Mouse (Mus musculus) limb, embryonic 14.5 days (tissue): ENCODE measurements at regions not wholly inside any gene's neighbourhood (a gene's known extent, or its start where the extent isn't known, plus 50 kb on each side); places are given as distances from the start of the nearest gene placed in this dataset.

Experiments used
- ATAC-seq: fragments of 200-750 bp; cut with Nextera tagmentation; 2 replicates; pipeline ENCODE4 v1.8.0; 2017; ENCODE audit warnings: low read depth, moderate number of reproducible peaks, moderate TSS enrichment; ENCODE audit not compliant: low FRiP score
- DNase-seq: peaks from one replicate; pipeline ENCODE4 v3.0.0-alpha.2; 2015; ENCODE audit warnings: low spot score
- H3K27ac ChIP-seq: fragments of 300-500 bp; sonication (generic); replicated peaks from 2 replicates; pipeline ENCODE4 v1.5.1; 2014; ENCODE audit warnings: low read depth, mild to moderate bottlenecking, low read length, moderate library complexity, mixed read lengths
- H3K27me3 ChIP-seq: fragments of 300-500 bp; sonication (generic); 2 replicates; pipeline ENCODE4 v1.6.1; 2014; ENCODE audit warnings: low read length, mixed read lengths; ENCODE audit not compliant: control insufficient read depth, insufficient read depth
- H3K36me3 ChIP-seq: fragments of 300-500 bp; sonication (generic); 2 replicates; pipeline ENCODE4 v1.6.1; 2014; ENCODE audit warnings: mild to moderate bottlenecking, low read length, moderate library complexity, mixed read lengths; ENCODE audit not compliant: control insufficient read depth, insufficient read depth
- H3K4me1 ChIP-seq: fragments of 300-500 bp; sonication (generic); 2 replicates; pipeline ENCODE4 v1.6.1; 2014; ENCODE audit warnings: antibody characterized with exemption, low read length, mixed read lengths; ENCODE audit not compliant: control insufficient read depth, insufficient read depth
- H3K4me2 ChIP-seq: fragments of 300-500 bp; sonication (generic); replicated peaks from 2 replicates; pipeline ENCODE4 v1.6.1; 2014; ENCODE audit warnings: low read depth, mild to moderate bottlenecking, low read length, moderate library complexity; ENCODE audit not compliant: severe bottlenecking
- H3K4me3 ChIP-seq: fragments of 300-500 bp; sonication (generic); replicated peaks from 2 replicates; pipeline ENCODE4 v1.5.1; 2014; ENCODE audit warnings: low read length
- H3K9ac ChIP-seq: fragments of 300-500 bp; sonication (generic); 2 replicates; pipeline ENCODE4 v1.6.1; 2014; ENCODE audit warnings: mild to moderate bottlenecking, low read depth, low read length, moderate library complexity; ENCODE audit not compliant: severe bottlenecking
- H3K9me3 ChIP-seq: fragments of 300-500 bp; sonication (generic); 2 replicates; pipeline ENCODE4 v1.6.1; 2016; ENCODE audit warnings: low read length; ENCODE audit not compliant: control insufficient read depth
- POLR2A ChIP-seq: fragments of 200-500 bp; IDR thresholded peaks from 2 replicates; pipeline ENCODE4 v1.8.0; 2012; ENCODE audit warnings: inconsistent platforms, mild to moderate bottlenecking, moderate library complexity, borderline replicate concordance; ENCODE audit not compliant: insufficient read depth, insufficient read length; ENCODE audit errors: extremely low read depth
- WGBS: fragments of 180-500 bp; shearing (Covaris S2); extraction: QIAGEN DNeasy Blood & Tissue Kit; methylation state at CpG from one replicate; pipeline ENCODE4 v1.1.7; 2014; 5-methylcytosine and 5-hydroxymethylcytosine counted together

DNA sequence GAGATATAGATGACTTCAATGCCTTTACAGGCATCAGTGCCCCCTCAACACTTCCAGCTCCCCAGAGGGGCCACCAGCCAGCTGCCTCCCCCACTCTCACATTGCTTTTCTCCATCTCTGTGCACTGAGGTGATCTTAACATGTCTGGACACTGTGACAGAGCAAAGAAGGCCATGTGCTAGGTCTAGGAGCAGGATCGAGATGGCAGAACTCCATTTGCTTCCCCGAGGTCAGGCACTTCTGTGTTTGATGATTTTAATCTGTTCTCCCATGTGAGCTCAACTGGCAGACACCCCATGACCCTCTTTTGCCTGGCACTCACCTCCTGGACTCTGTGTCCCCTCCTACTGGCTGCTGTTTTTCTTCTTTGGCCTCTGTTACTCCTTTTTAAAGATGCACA lies 95.8 kb downstream of the Irs2 start:
- Histone ChIP-seq H3K9ac (no peak overlapping the region), H3K36me3 (no peaks in the 10 kb centered on the region), H3K4me3 (no peak overlapping the region), H3K4me2 (no peak overlapping the region), H3K27ac (no peak overlapping the region), H3K4me1 (no peaks in the 10 kb centered on the region), H3K27me3 (no peaks in the 10 kb centered on the region), H3K9me3 (no peaks in the 10 kb centered on the region)
- WGBS, result 72% methylated on average over 2 of the region's 2 CpGs
- no peak for ATAC-seq
- DNase-seq, result no peak
- no peak for TF ChIP-seq POLR2A

DNA sequence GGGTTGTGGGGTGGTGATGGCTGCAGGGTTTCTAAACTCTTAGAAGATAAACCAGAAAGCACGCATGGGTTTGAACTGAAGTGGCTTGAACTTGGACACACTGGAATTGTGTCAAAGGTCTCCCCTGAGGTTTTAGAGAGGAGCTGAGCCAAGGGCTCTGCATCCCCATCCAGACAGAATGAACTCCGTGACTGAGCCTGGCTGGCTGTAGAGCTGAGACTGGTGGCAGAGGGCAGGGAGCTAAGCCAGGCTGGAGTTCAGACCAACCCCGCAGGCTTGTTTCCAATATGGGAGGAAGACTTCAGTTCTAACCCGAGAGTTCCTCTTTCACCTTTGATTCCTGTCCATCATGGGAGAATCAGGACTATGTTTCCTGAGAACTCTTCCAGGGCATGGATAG lies 96.9 kb downstream of the Irs2 start:
- H3K4me3 ChIP-seq, result no peak overlapping the region
- H3K27ac ChIP-seq, result no peak overlapping the region
- H3K4me1 ChIP-seq, result peaks cover under 1% of the 10 kb centered on the region; the same call in 1 of the 2 replicates
- no peak overlapping the region for H3K9ac ChIP-seq
- TF ChIP-seq POLR2A, result no peak
- WGBS, result 89% methylated on average over 4 of the region's 4 CpGs
- no peaks in the 10 kb centered on the region for H3K36me3 ChIP-seq
- ATAC-seq (no peak), DNase-seq (no peak)
- no peaks in the 10 kb centered on the region for H3K27me3 ChIP-seq
- no peaks in the 10 kb centered on the region for H3K9me3 ChIP-seq
- no peak overlapping the region for H3K4me2 ChIP-seq

DNA sequence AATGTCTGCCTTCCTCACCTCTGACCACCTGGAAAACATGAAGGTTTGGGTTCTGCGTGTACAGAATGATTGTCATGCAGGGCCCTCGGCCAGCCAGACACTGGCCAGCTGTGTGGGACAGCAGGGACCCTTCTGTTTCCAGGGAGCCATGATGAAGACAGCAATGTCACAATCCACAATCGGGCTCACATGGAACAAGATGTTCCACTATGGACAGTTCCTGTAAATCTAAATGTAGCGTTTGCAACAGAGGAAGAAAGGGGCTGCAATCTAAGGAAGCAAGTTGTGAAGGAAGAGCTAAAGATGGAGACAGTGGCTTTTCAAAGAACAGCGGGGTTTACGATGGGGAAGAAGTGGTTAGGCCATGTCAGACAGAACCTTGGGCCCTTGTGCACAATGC lies 97.3 kb downstream of the Irs2 start:
- no peak for TF ChIP-seq POLR2A
- ATAC-seq (no peak), DNase-seq (no peak)
- Histone ChIP-seq H3K9ac (no peak overlapping the region), H3K36me3 (no peaks in the 10 kb centered on the region), H3K4me3 (no peak overlapping the region), H3K27ac (no peak overlapping the region), H3K27me3 (no peaks in the 10 kb centered on the region), H3K4me2 (no peak overlapping the region), H3K4me1 (peaks cover 3% of the 10 kb centered on the region; the same call in 1 of the 2 replicates), H3K9me3 (no peaks in the 10 kb centered on the region)
- WGBS, result 81% methylated on average over 6 of the region's 6 CpGs

DNA sequence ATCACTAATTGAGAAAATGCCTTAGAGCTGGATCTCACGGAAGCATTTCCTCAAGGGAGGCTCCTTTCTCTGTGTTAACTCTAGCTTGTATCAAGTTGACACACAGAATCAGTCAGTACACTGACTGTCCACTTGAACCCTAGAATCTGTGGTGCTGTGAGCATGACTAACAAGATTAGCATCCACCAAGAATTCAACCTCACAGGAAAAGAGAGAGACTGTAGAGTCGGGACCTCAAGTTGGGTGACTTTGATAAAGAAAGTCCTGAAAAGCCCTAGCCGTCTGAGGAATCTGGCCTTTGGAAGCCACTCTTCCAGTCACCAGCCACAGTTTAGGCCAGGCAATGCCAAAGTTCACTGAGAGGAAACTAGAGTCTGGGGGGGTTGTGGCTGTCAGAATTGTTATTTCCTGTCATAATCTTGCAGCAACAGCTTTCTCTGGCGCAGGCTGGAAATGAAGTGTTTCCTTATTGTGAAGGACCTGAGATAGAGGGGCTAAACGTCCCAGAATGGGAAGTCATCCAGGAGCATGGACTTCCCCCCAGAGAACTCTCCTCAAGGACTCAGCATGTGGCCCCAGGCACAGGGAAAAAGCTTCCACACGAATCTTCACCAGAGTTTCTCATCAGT lies 97.9 kb downstream of the Irs2 start:
- WGBS, result 48% methylated on average over 6 of the region's 6 CpGs
- H3K9ac ChIP-seq, result no peak overlapping the region
- TF ChIP-seq POLR2A, result no peak

DNA sequence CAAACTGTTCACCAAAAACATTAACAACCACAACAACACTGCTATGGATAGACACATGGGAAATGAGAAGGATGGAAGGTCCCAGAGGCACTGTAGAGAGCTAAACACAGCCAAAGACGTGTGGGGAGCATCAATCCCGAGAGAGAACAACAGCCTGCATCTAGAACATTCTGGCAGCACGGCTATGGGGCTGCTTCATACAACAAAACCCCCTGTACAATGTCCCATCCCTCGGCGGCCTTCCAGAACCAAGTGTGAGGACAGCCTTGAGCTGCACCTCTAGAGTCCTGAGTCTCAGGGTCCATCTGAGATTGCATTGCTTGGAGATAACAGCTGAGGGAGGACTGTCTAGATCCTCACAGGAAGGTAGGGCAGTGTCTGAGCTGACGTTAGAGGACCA lies 99.1 kb downstream of the Irs2 start:
- no peak for TF ChIP-seq POLR2A
- no peak overlapping the region for H3K4me3 ChIP-seq
- no peaks in the 10 kb centered on the region for H3K9me3 ChIP-seq
- ATAC-seq (no peak), DNase-seq (no peak)
- no peak overlapping the region for H3K27ac ChIP-seq
- peaks cover 3% of the 10 kb centered on the region; the same call in 1 of the 2 replicates for H3K4me1 ChIP-seq
- 85% methylated on average over 6 of the region's 6 CpGs for WGBS
- no peaks in the 10 kb centered on the region for H3K36me3 ChIP-seq
- H3K27me3 ChIP-seq, result no peaks in the 10 kb centered on the region
- no peak overlapping the region for H3K4me2 ChIP-seq
- H3K9ac ChIP-seq, result no peak overlapping the region

More for the DNA sequence above, 97.9 kb downstream of the Irs2 start:
- Histone ChIP-seq H3K4me2 (no peak overlapping the region), H3K9me3 (no peaks in the 10 kb centered on the region), H3K27ac (no peak overlapping the region), H3K27me3 (no peaks in the 10 kb centered on the region), H3K36me3 (no peaks in the 10 kb centered on the region), H3K4me1 (peaks cover 3% of the 10 kb centered on the region; the same call in 1 of the 2 replicates), H3K4me3 (no peak overlapping the region)
- ATAC-seq, result no peak
- DNase-seq, result no peak
